Mouse (Mus musculus): ENCODE results near the gene Arid1b.

GRCm38 (mm10) chr17:5070399-5070798 lies 76.3 kb downstream of the Arid1b start:
- TF ChIP-seq CTCF (conservative IDR thresholded peaks at IDR 0.05; ENCODE audit: low read length) (no peak), POU5F1 (IDR thresholded peaks at IDR 0.05; ENCODE audit: borderline replicate concordance, low read length) (no peak), NANOG (IDR thresholded peaks at IDR 0.05; ENCODE audit: borderline replicate concordance, low read length) (no peak)

All from E14TG2a.4 (cell line).